Mouse (Mus musculus) midbrain, postnatal 0 days (tissue): ENCODE data around the gene Btla. TPM values are rescaled to one million over a fixed set of nuclear protein-coding genes. Genes with fewer than 3 reads are reported as not detected.

Experiments
- ATAC-seq: fragments of 200-750 bp; cut with Nextera tagmentation; 2 replicates; pipeline ENCODE4 v1.8.0; 2017; ENCODE audit warnings: moderate number of reproducible peaks, mild to moderate bottlenecking, moderate TSS enrichment, moderate library complexity; ENCODE audit not compliant: low FRiP score
- DNase-seq: peaks from one replicate; pipeline ENCODE4 v3.0.0-alpha.2; 2015; ENCODE audit warnings: low spot score
- H3K27ac ChIP-seq: fragments of 300-500 bp; sonication (generic); 2 replicates; pipeline ENCODE4 v1.5.1; 2014; ENCODE audit warnings: low read depth, mild to moderate bottlenecking, low read length, mixed read lengths
- H3K27me3 ChIP-seq: fragments of 300-500 bp; sonication (generic); 2 replicates; pipeline ENCODE4 v1.6.1; 2014; ENCODE audit warnings: low read length, control low read depth, mixed read lengths; ENCODE audit not compliant: insufficient read depth
- H3K36me3 ChIP-seq: fragments of 300-500 bp; sonication (generic); 2 replicates; pipeline ENCODE4 v1.6.1; 2014; ENCODE audit warnings: low read length, control low read depth, mixed read lengths; ENCODE audit not compliant: insufficient read depth
- H3K4me1 ChIP-seq: fragments of 300-500 bp; sonication (generic); 2 replicates; pipeline ENCODE4 v1.6.1; 2014; ENCODE audit warnings: mild to moderate bottlenecking, control low read depth, antibody characterized with exemption, low read length, mixed read lengths; ENCODE audit not compliant: insufficient read depth
- H3K4me2 ChIP-seq: fragments of 300-500 bp; sonication (generic); 2 replicates; pipeline ENCODE4 v1.6.1; 2014; ENCODE audit warnings: low read depth, mild to moderate bottlenecking, low read length, mixed read lengths; ENCODE audit not compliant: poor library complexity, severe bottlenecking
- H3K4me3 ChIP-seq: fragments of 300-500 bp; sonication (generic); 2 replicates; pipeline ENCODE4 v1.5.1; 2014; ENCODE audit warnings: low read depth, mild to moderate bottlenecking, low read length, moderate library complexity
- H3K9ac ChIP-seq: fragments of 300-500 bp; sonication (generic); replicated peaks from 2 replicates; pipeline ENCODE4 v1.6.1; 2014; ENCODE audit warnings: mild to moderate bottlenecking, low read length, moderate library complexity, mixed read lengths; ENCODE audit not compliant: poor library complexity, severe bottlenecking
- H3K9me3 ChIP-seq: fragments of 300-500 bp; sonication (generic); 2 replicates; pipeline ENCODE4 v1.6.1; 2016; ENCODE audit warnings: low read length, control low read depth
- CTCF ChIP-seq: IDR thresholded peaks from 2 replicates; pipeline ENCODE4 v1.5.1; 2016; ENCODE audit warnings: antibody characterized with exemption, mild to moderate bottlenecking
- WGBS: fragments of 180-500 bp; shearing (Covaris S2); extraction: QIAGEN DNeasy Blood & Tissue Kit; methylation state at CpG from one replicate; pipeline ENCODE4 v1.1.7; 2014; 5-methylcytosine and 5-hydroxymethylcytosine counted together
- polyA plus RNA-seq: library from polyadenylated mRNA; unstranded; fragments of >200 nt; fragmentation: Nextera tagmentation; extraction: Ambion mirVana; gene quantifications from 2 replicates; pipeline ENCODE4 v1.2.1, GENCODE M21; 2015
- total RNA-seq: library from RNA; depleted of rRNA; stranded (reverse); fragments of >200 nt; gene quantifications from 2 replicates; pipeline ENCODE4 v1.2.3, GENCODE M21; 2014; rRNA removed

Gene Btla
- total RNA-seq (0.52 TPM in 1 of 2 replicates, not detected in the other), polyA plus RNA-seq (0.12 and 0.21 TPM in 2 replicates)

- H3K4me1 ChIP-seq = no peaks in the 10 kb centered on the region
- H3K27me3 ChIP-seq = no peaks in the 10 kb centered on the region
- no peak for TF ChIP-seq CTCF
- 40% methylated on average over 10 of the region's 10 CpGs for WGBS
- no peak within 1 kb of the TSS for H3K9ac ChIP-seq
- H3K9me3 ChIP-seq = no peaks in the 10 kb centered on the region
- ATAC-seq (no peak), DNase-seq (no peak)
- no peak within 1 kb of the TSS for H3K27ac ChIP-seq
- H3K36me3 ChIP-seq = no peaks in the 10 kb centered on the region
- H3K4me2 ChIP-seq = no peak within 1 kb of the TSS
- H3K4me3 ChIP-seq = no peak within 1 kb of the TSS
Observed at GRCm38 (mm10) chr16:45223648-45224388, at the start of gene Btla. Gene Btla, plus strand, starts transcription at chr16:45224315.

- TF ChIP-seq CTCF = no peak
- Histone ChIP-seq H3K36me3 (peaks cover 8% of the 10 kb centered on the region; the same call in 1 of the 2 replicates), H3K4me3 (no peak overlapping the region), H3K4me2 (no peak overlapping the region), H3K27me3 (no peaks in the 10 kb centered on the region), H3K9me3 (no peaks in the 10 kb centered on the region), H3K27ac (no peak overlapping the region), H3K4me1 (no peaks in the 10 kb centered on the region), H3K9ac (no peak overlapping the region)
- WGBS = 82% methylated on average over 2 of the region's 2 CpGs
- ATAC-seq = no peak
- no peak for DNase-seq
Observed at GRCm38 (mm10) chr16:45178552-45178951, 45.6 kb upstream of the Btla start.

GRCm38 (mm10) chr16:45181824-45182223 is 42.3 kb upstream of the Btla start:
- H3K9ac ChIP-seq = no peak overlapping the region
- WGBS = 94% methylated on average over 5 of the region's 5 CpGs
- H3K27me3 ChIP-seq = no peaks in the 10 kb centered on the region
- H3K27ac ChIP-seq = no peak overlapping the region
- DNase-seq = no peak
- peaks cover 12% of the 10 kb centered on the region; the same call in 1 of the 2 replicates for H3K36me3 ChIP-seq
- TF ChIP-seq CTCF = no peak
- no peak overlapping the region for H3K4me3 ChIP-seq
- H3K4me1 ChIP-seq = no peaks in the 10 kb centered on the region
- no peaks in the 10 kb centered on the region for H3K9me3 ChIP-seq
- no peak for ATAC-seq
- H3K4me2 ChIP-seq = no peak overlapping the region

- WGBS = 6% methylated on average over 1 of the region's 1 CpGs
- H3K36me3 ChIP-seq = peaks cover 8% of the 10 kb centered on the region
- TF ChIP-seq CTCF = peak; percentile 93
- peak; percentile 85 for DNase-seq
- no peak overlapping the region for H3K4me3 ChIP-seq
- H3K9ac ChIP-seq = no peak overlapping the region
- peak; percentile 74; the same call in 1 of the 2 replicates for ATAC-seq
- no peaks in the 10 kb centered on the region for H3K4me1 ChIP-seq
- no peak overlapping the region for H3K27ac ChIP-seq
- H3K9me3 ChIP-seq = no peaks in the 10 kb centered on the region
- no peaks in the 10 kb centered on the region for H3K27me3 ChIP-seq
- no peak overlapping the region for H3K4me2 ChIP-seq
Observed at GRCm38 (mm10) chr16:45192613-45193012, 31.5 kb upstream of the Btla start.

GRCm38 (mm10) chr16:45196816-45197215 is 27.3 kb upstream of the Btla start:
- Histone ChIP-seq H3K36me3 (no peaks in the 10 kb centered on the region), H3K4me2 (no peak overlapping the region), H3K9ac (no peak overlapping the region), H3K4me1 (no peaks in the 10 kb centered on the region), H3K27ac (no peak overlapping the region), H3K4me3 (no peak overlapping the region), H3K27me3 (no peaks in the 10 kb centered on the region), H3K9me3 (no peaks in the 10 kb centered on the region)
- ATAC-seq (peak; percentile 89), DNase-seq (peak; percentile 93)
- WGBS = 26% methylated on average over 6 of the region's 6 CpGs
- peak; percentile 95 for TF ChIP-seq CTCF

GRCm38 (mm10) chr16:45201395-45201794 is 22.7 kb upstream of the Btla start:
- Histone ChIP-seq H3K4me2 (no peak overlapping the region), H3K4me3 (no peak overlapping the region), H3K9ac (no peak overlapping the region), H3K27ac (no peak overlapping the region), H3K9me3 (no peaks in the 10 kb centered on the region), H3K27me3 (no peaks in the 10 kb centered on the region), H3K4me1 (no peaks in the 10 kb centered on the region), H3K36me3 (no peaks in the 10 kb centered on the region)
- ATAC-seq = no peak
- DNase-seq = no peak
- TF ChIP-seq CTCF = no peak
- 92% methylated on average over 2 of the region's 2 CpGs for WGBS
